Comparison of ENCODE assay signal across 8 mouse cellular contexts in the genomic region with DNA sequence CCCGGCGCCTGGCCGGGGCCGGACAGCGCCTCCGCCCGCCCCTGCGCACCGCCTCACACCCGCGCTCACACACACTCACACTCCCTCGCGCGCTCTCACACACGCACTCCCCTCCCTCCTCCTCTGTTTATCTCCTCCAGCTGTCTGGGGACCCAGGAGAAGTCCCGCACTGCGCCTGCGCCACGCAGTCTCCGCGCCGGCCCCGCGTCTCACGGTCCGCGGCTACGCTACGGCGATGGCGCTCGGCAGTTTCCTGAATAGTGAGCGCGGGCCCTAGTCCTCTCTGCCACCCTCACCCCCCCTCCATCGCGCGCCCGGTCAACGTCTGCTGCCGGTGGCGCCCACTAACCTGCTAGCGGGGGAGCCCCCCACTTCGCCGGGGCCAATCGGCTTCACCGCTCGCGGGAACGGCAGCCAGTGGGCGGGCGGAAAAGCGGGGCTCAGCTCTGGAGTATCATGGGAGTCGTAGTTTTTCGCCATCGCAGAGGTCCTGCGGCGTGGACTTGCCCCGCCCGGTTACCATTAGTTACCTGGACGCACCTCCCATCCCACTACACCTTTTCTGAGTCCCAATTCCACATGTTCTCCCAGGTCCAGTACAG. TPM values are rescaled to one million over a fixed set of nuclear protein-coding genes. Genes with fewer than 3 reads are reported as not detected.
DNase-seq lines count a peak whose midpoint lies in the region; ATAC-seq and TF ChIP-seq lines count a peak whose summit lies in the region.

No protein-coding gene starts in this region.

- ATAC-seq in heart, embryonic 15.5 days (replicated peaks; ENCODE audit: insufficient number of reproducible peaks, insufficient read depth, low FRiP score, low read depth) = peak; percentile 95
- ATAC-seq in liver, embryonic 14.5 days (ENCODE audit: insufficient read depth) = peak; percentile 95
- peak; percentile 95 for ATAC-seq in neural tube, embryonic 11.5 days (ENCODE audit: insufficient read depth, low FRiP score, low TSS enrichment)
- ATAC-seq in stomach, postnatal 0 days (ENCODE audit: low FRiP score, low TSS enrichment) = peak; percentile 97

- under 1% methylated on average over 60 of the region's 60 CpGs for whole genome bisulfite sequencing in heart, embryonic 15.5 days
- WGBS in liver, embryonic 14.5 days (ENCODE audit: insufficient replicate concordance) = under 1% methylated on average over 59 of the region's 60 CpGs
- WGBS in neural tube, embryonic 11.5 days = 0% methylated on average over 46 of the region's 60 CpGs
- under 1% methylated on average over 51 of the region's 60 CpGs for WGBS in stomach, postnatal 0 days

- H3K4me2 ChIP-seq in heart, embryonic 15.5 days = peak overlapping the region; percentile 88
- peak overlapping the region; percentile 92 for H3K4me2 ChIP-seq in liver, embryonic 14.5 days (ENCODE audit: low read depth)
- peak overlapping the region; percentile 72 for H3K4me2 ChIP-seq in neural tube, embryonic 11.5 days (ENCODE audit: low read depth)
- H3K4me2 ChIP-seq in stomach, postnatal 0 days (replicated peaks; ENCODE audit: low read depth) = peak overlapping the region; percentile 90

- no peak for TF ChIP-seq EP300 in liver, embryonic 14.5 days (IDR thresholded peaks at IDR 0.05; ENCODE audit: low read depth)
- no peak for TF ChIP-seq EP300 in stomach, postnatal 0 days (optimal IDR thresholded peaks at IDR 0.05)

- H3K9me3 ChIP-seq in heart, embryonic 15.5 days (replicated peaks) = no peaks in the 10 kb centered on the region
- no peaks in the 10 kb centered on the region for H3K9me3 ChIP-seq in liver, embryonic 14.5 days (ENCODE audit: control insufficient read depth, low read length)
- H3K9me3 ChIP-seq in neural tube, embryonic 11.5 days (ENCODE audit: control insufficient read depth, low read length) = no peaks in the 10 kb centered on the region
- H3K9me3 ChIP-seq in stomach, postnatal 0 days (ENCODE audit: control insufficient read depth, low read length) = no peaks in the 10 kb centered on the region

- H3K4me1 ChIP-seq in brown adipose tissue, adult 24 weeks (ENCODE audit: control insufficient read depth, insufficient read depth, insufficient read length, low read length) = no peaks in the 10 kb centered on the region
- peaks cover 7% of the 10 kb centered on the region for H3K4me1 ChIP-seq in heart, embryonic 15.5 days (replicated peaks)
- H3K4me1 ChIP-seq in liver, embryonic 14.5 days (replicated peaks; ENCODE audit: control insufficient read depth in 2 of 2, insufficient read depth in 2 of 2, low read length in 1 of 2) = peaks cover 7 to 13% of the 10 kb centered on the region in 2 experiments
- H3K4me1 ChIP-seq in neural tube, embryonic 11.5 days (ENCODE audit: control insufficient read depth, insufficient read depth, low read length) = peaks cover 4% of the 10 kb centered on the region; the same call in 1 of the 2 replicates
- no peaks in the 10 kb centered on the region for H3K4me1 ChIP-seq in stomach, postnatal 0 days (replicated peaks; ENCODE audit: control insufficient read depth, insufficient read depth)

- DNase-seq in CD4-positive, CD25-positive, alpha-beta regulatory T cell, adult 2 months (ENCODE audit: low read depth, low spot score) = peak; percentile 95
- peak; percentile 74 for DNase-seq in fibroblast of lung, adult 2 months (ENCODE audit: low read depth)
- DNase-seq in kidney, postnatal 25 days = peak; percentile 97 to 99
- peak; percentile 73 to 83 (median 75) for DNase-seq in liver, embryonic 14.5 days (ENCODE audit: low read depth in 3 of 3, low spot score in 3 of 3)
- DNase-seq in neural tube, embryonic 11.5 days (ENCODE audit: low spot score) = peak; percentile 97
- peak; percentile 97 for DNase-seq in stomach, postnatal 0 days (ENCODE audit: low spot score)

- H3K36me3 ChIP-seq in heart, embryonic 15.5 days = no peaks in the 10 kb centered on the region
- H3K36me3 ChIP-seq in liver, embryonic 14.5 days (replicated peaks; ENCODE audit: control insufficient read depth, insufficient read depth, low read depth) = no peaks in the 10 kb centered on the region
- H3K36me3 ChIP-seq in neural tube, embryonic 11.5 days (ENCODE audit: control insufficient read depth, insufficient read depth, low read length) = no peaks in the 10 kb centered on the region
- H3K36me3 ChIP-seq in stomach, postnatal 0 days (ENCODE audit: control insufficient read depth, insufficient read depth, low read length) = no peaks in the 10 kb centered on the region

- H3K9ac ChIP-seq in heart, embryonic 15.5 days = peak overlapping the region; percentile 91
- peak overlapping the region; percentile 94 for H3K9ac ChIP-seq in liver, embryonic 14.5 days (replicated peaks)
- peak overlapping the region; percentile 89 for H3K9ac ChIP-seq in neural tube, embryonic 11.5 days (ENCODE audit: low read length)
- peak overlapping the region; percentile 86 for H3K9ac ChIP-seq in stomach, postnatal 0 days (ENCODE audit: low read length)

- H3K27me3 ChIP-seq in heart, embryonic 15.5 days = no peaks in the 10 kb centered on the region
- no peaks in the 10 kb centered on the region for H3K27me3 ChIP-seq in liver, embryonic 14.5 days (ENCODE audit: control insufficient read depth, insufficient read depth, low read length)
- H3K27me3 ChIP-seq in neural tube, embryonic 11.5 days (ENCODE audit: control insufficient read depth, insufficient read depth, low read length) = no peaks in the 10 kb centered on the region
- H3K27me3 ChIP-seq in stomach, postnatal 0 days (ENCODE audit: control insufficient read depth, insufficient read depth, low read length) = no peaks in the 10 kb centered on the region

- no peak overlapping the region for H3K27ac ChIP-seq in brown adipose tissue, adult 24 weeks (replicated peaks; ENCODE audit: low read depth, low read length)
- H3K27ac ChIP-seq in heart, embryonic 15.5 days = peak overlapping the region; percentile 84
- H3K27ac ChIP-seq in liver, embryonic 14.5 days = peak overlapping the region; percentile 70
- peak overlapping the region; percentile 73 for H3K27ac ChIP-seq in neural tube, embryonic 11.5 days (ENCODE audit: low read depth, low read length)
- peak overlapping the region; percentile 79 for H3K27ac ChIP-seq in stomach, postnatal 0 days (replicated peaks)

- H3K4me3 ChIP-seq in brown adipose tissue, adult 24 weeks (ENCODE audit: insufficient read depth, low read depth, low read length) = peak overlapping the region; percentile 74
- H3K4me3 ChIP-seq in heart, embryonic 15.5 days = peak overlapping the region; percentile 97
- H3K4me3 ChIP-seq in liver, embryonic 14.5 days (ENCODE audit: insufficient read depth in 1 of 2, low read depth in 2 of 2, low read length in 2 of 2) = peak overlapping the region; percentile 85 to 92
- peak overlapping the region; percentile 94 for H3K4me3 ChIP-seq in neural tube, embryonic 11.5 days (ENCODE audit: low read depth, low read length)
- peak overlapping the region; percentile 90 for H3K4me3 ChIP-seq in stomach, postnatal 0 days (ENCODE audit: low read depth, low read length)

- TF ChIP-seq CTCF in liver, embryonic 14.5 days (IDR thresholded peaks at IDR 0.05; ENCODE audit: low read depth) = no peak
- no peak; the same call in 1 of the 2 replicates for TF ChIP-seq CTCF in stomach, postnatal 0 days (IDR thresholded peaks at IDR 0.05; ENCODE audit: low read depth)

RNA-seq across cellular contexts. Expression of a gene that starts 14.0 kb away (rescaled TPM):
- polyA plus RNA-seq in brown adipose tissue, adult 24 weeks (2012; ENCODE audit: insufficient read depth, insufficient read length, missing spikeins) = 25.6 TPM in 2 replicates
- polyA plus RNA-seq in heart, embryonic 15.5 days (2015; fragmentation: Nextera tagmentation; extraction: Ambion mirVana) = 11.4 and 14.3 TPM in 2 replicates
- polyA plus RNA-seq in liver, embryonic 14.5 days (2012; rRNA removed) = 6.4 and 7.0 TPM in 2 replicates
- 7.3 and 9.1 TPM in 2 replicates for polyA plus RNA-seq in liver, embryonic 14.5 days (2014; fragmentation: Nextera tagmentation; extraction: Ambion mirVana)
- 26.4 and 27.0 TPM in 2 replicates for polyA plus RNA-seq in neural tube, embryonic 11.5 days (2014; fragmentation: Nextera tagmentation; extraction: Ambion mirVana)
- polyA plus RNA-seq in stomach, postnatal 0 days (2015; fragmentation: Nextera tagmentation; extraction: Ambion mirVana) = 6.2 and 7.7 TPM in 2 replicates

RNA-seq across cellular contexts. Expression of a gene that starts 30.3 kb away (rescaled TPM):
- polyA plus RNA-seq in brown adipose tissue, adult 24 weeks (2012; ENCODE audit: insufficient read depth, insufficient read length, missing spikeins) = 8.6 and 10.3 TPM in 2 replicates
- 6.6 and 8.2 TPM in 2 replicates for polyA plus RNA-seq in heart, embryonic 15.5 days (2015; fragmentation: Nextera tagmentation; extraction: Ambion mirVana)
- 6.7 and 7.6 TPM in 2 replicates for polyA plus RNA-seq in liver, embryonic 14.5 days (2012; rRNA removed)
- polyA plus RNA-seq in liver, embryonic 14.5 days (2014; fragmentation: Nextera tagmentation; extraction: Ambion mirVana) = 2.1 and 2.3 TPM in 2 replicates
- 6.9 TPM in 2 replicates for polyA plus RNA-seq in neural tube, embryonic 11.5 days (2014; fragmentation: Nextera tagmentation; extraction: Ambion mirVana)
- polyA plus RNA-seq in stomach, postnatal 0 days (2015; fragmentation: Nextera tagmentation; extraction: Ambion mirVana) = 6.0 and 7.1 TPM in 2 replicates
